Mouse (Mus musculus) neural tube, embryonic 12.5 days (tissue): ENCODE measurements around the gene Dyrk4. TPM values are rescaled to one million over a fixed set of nuclear protein-coding genes. Genes with fewer than 3 reads are reported as not detected.

Experiments used
- ATAC-seq: fragments of 200-750 bp; cut with Nextera tagmentation; 2 replicates; pipeline ENCODE4 v1.8.0; 2017; ENCODE audit warnings: low read depth, mild to moderate bottlenecking, moderate TSS enrichment, moderate library complexity; ENCODE audit not compliant: low FRiP score
- H3K27ac ChIP-seq: fragments of 300-500 bp; sonication (generic); 2 replicates; pipeline ENCODE4 v1.5.1; 2016
- H3K27me3 ChIP-seq: fragments of 300-500 bp; sonication (generic); replicated peaks from 2 replicates; pipeline ENCODE4 v1.6.1; 2016; ENCODE audit warnings: mild to moderate bottlenecking
- H3K36me3 ChIP-seq: fragments of 300-500 bp; sonication (generic); 2 replicates; pipeline ENCODE4 v1.6.1; 2016; ENCODE audit warnings: mild to moderate bottlenecking
- H3K4me1 ChIP-seq: fragments of 300-500 bp; sonication (generic); 2 replicates; pipeline ENCODE4 v1.6.1; 2016
- H3K4me2 ChIP-seq: fragments of 300-500 bp; sonication (generic); replicated peaks from 2 replicates; pipeline ENCODE4 v1.6.1; 2016; ENCODE audit warnings: mild to moderate bottlenecking
- H3K4me3 ChIP-seq: fragments of 300-500 bp; sonication (generic); 2 replicates; pipeline ENCODE4 v1.5.1; 2016
- H3K9ac ChIP-seq: fragments of 300-500 bp; sonication (generic); 2 replicates; pipeline ENCODE4 v1.6.1; 2016; ENCODE audit warnings: mild to moderate bottlenecking
- H3K9me3 ChIP-seq: fragments of 300-500 bp; sonication (generic); 2 replicates; pipeline ENCODE4 v1.6.1; 2016; ENCODE audit warnings: mild to moderate bottlenecking
- WGBS: fragments of 180-500 bp; shearing (Covaris S2); methylation state at CpG from one replicate; pipeline ENCODE4 v1.1.7; 2016; 5-methylcytosine and 5-hydroxymethylcytosine counted together
- polyA plus RNA-seq: library from polyadenylated mRNA; unstranded; fragments of >200 nt; fragmentation: Nextera tagmentation; extraction: Ambion mirVana; gene quantifications from 2 replicates; pipeline ENCODE4 v1.2.1, GENCODE M21; 2016

The Dyrk4 gene
- polyA plus RNA-seq: not detected in 2 replicates

- Histone ChIP-seq H3K4me3 (no peak within 1 kb of the TSS), H3K27me3 (no peaks in the 10 kb centered on the region), H3K27ac (no peak within 1 kb of the TSS), H3K9me3 (no peaks in the 10 kb centered on the region), H3K9ac (no peak within 1 kb of the TSS), H3K4me1 (no peaks in the 10 kb centered on the region), H3K4me2 (peak within 1 kb of the TSS; percentile 47), H3K36me3 (peaks cover 33% of the 10 kb centered on the region)
- no peak for ATAC-seq
- WGBS: 9% methylated on average over 21 of the region's 21 CpGs
Measured at GRCm38 (mm10) chr6:126921111-126921881, at the start of gene Dyrk4. Gene Dyrk4 (minus strand): TSS chr6:126921839.

- Histone ChIP-seq H3K9ac (no peak overlapping the region), H3K9me3 (no peaks in the 10 kb centered on the region), H3K27ac (no peak overlapping the region), H3K4me1 (no peaks in the 10 kb centered on the region), H3K4me3 (no peak overlapping the region), H3K4me2 (no peak overlapping the region), H3K36me3 (peaks cover 34% of the 10 kb centered on the region), H3K27me3 (no peaks in the 10 kb centered on the region)
- ATAC-seq: no peak
- WGBS: 91% methylated on average over 14 of the region's 14 CpGs
Measured at GRCm38 (mm10) chr6:126966241-126967026, 44.8 kb upstream of the Dyrk4 start.

GRCm38 (mm10) chr6:126963426-126963825 lies 41.8 kb upstream of the Dyrk4 start:
- no peaks in the 10 kb centered on the region for H3K27me3 ChIP-seq
- H3K36me3 ChIP-seq: peaks cover 34% of the 10 kb centered on the region
- no peak overlapping the region for H3K4me3 ChIP-seq
- no peak overlapping the region for H3K4me2 ChIP-seq
- H3K9ac ChIP-seq: no peak overlapping the region
- WGBS: 92% methylated on average over 9 of the region's 9 CpGs
- ATAC-seq: no peak
- no peaks in the 10 kb centered on the region for H3K4me1 ChIP-seq
- H3K9me3 ChIP-seq: no peaks in the 10 kb centered on the region
- H3K27ac ChIP-seq: no peak overlapping the region

- Histone ChIP-seq H3K9me3 (no peaks in the 10 kb centered on the region), H3K4me3 (no peak overlapping the region), H3K4me2 (no peak overlapping the region), H3K4me1 (no peaks in the 10 kb centered on the region), H3K27ac (no peak overlapping the region), H3K9ac (no peak overlapping the region), H3K27me3 (no peaks in the 10 kb centered on the region), H3K36me3 (peaks cover 27% of the 10 kb centered on the region)
- 91% methylated on average over 5 of the region's 5 CpGs for WGBS
- no peak for ATAC-seq
Measured at GRCm38 (mm10) chr6:126962709-126963108, 41.1 kb upstream of the Dyrk4 start.

- Histone ChIP-seq H3K4me2 (no peak overlapping the region), H3K36me3 (peaks cover 29% of the 10 kb centered on the region), H3K9ac (no peak overlapping the region), H3K4me1 (no peaks in the 10 kb centered on the region), H3K4me3 (no peak overlapping the region), H3K27ac (no peak overlapping the region), H3K27me3 (no peaks in the 10 kb centered on the region), H3K9me3 (no peaks in the 10 kb centered on the region)
- no peak for ATAC-seq
- 87% methylated on average over 8 of the region's 8 CpGs for WGBS
Measured at GRCm38 (mm10) chr6:126961371-126962018, 39.9 kb upstream of the Dyrk4 start.

GRCm38 (mm10) chr6:126955734-126956133 lies 34.1 kb upstream of the Dyrk4 start:
- Histone ChIP-seq H3K4me1 (no peaks in the 10 kb centered on the region), H3K4me3 (no peak overlapping the region), H3K4me2 (no peak overlapping the region), H3K27me3 (no peaks in the 10 kb centered on the region), H3K9ac (no peak overlapping the region), H3K27ac (no peak overlapping the region), H3K36me3 (peaks cover 27% of the 10 kb centered on the region), H3K9me3 (no peaks in the 10 kb centered on the region)
- no peak for ATAC-seq
- 12% methylated on average over 10 of the region's 10 CpGs for WGBS

- H3K4me1 ChIP-seq: no peaks in the 10 kb centered on the region
- no peaks in the 10 kb centered on the region for H3K27me3 ChIP-seq
- ATAC-seq: no peak
- no peak overlapping the region for H3K4me2 ChIP-seq
- H3K4me3 ChIP-seq: no peak overlapping the region
- no peak overlapping the region for H3K9ac ChIP-seq
- no peaks in the 10 kb centered on the region for H3K9me3 ChIP-seq
- no peak overlapping the region for H3K27ac ChIP-seq
- 94% methylated on average over 4 of the region's 4 CpGs for WGBS
- peaks cover 43% of the 10 kb centered on the region for H3K36me3 ChIP-seq
Measured at GRCm38 (mm10) chr6:126948336-126948735, 26.7 kb upstream of the Dyrk4 start.

- H3K27me3 ChIP-seq: no peaks in the 10 kb centered on the region
- H3K4me1 ChIP-seq: peaks cover 18% of the 10 kb centered on the region
- WGBS: 6% methylated on average over 5 of the region's 5 CpGs
- H3K4me2 ChIP-seq: peak overlapping the region; percentile 98
- peak overlapping the region; percentile 73 for H3K4me3 ChIP-seq
- peak overlapping the region; percentile 9; the same call in 1 of the 2 replicates for H3K9ac ChIP-seq
- no peak overlapping the region for H3K27ac ChIP-seq
- no peak for ATAC-seq
- H3K36me3 ChIP-seq: peaks cover 20% of the 10 kb centered on the region
- no peaks in the 10 kb centered on the region for H3K9me3 ChIP-seq
Measured at GRCm38 (mm10) chr6:126940451-126940850, 18.8 kb upstream of the Dyrk4 start.

GRCm38 (mm10) chr6:126939487-126940171 lies 18.0 kb upstream of the Dyrk4 start, which contains the start of the genes Rad51ap1 and D6Wsu163e:
Gene Rad51ap1 (minus strand): TSS chr6:126939587.
Gene D6Wsu163e (plus strand): TSS chr6:126939962.
- peak within 1 kb of the TSS; percentile 98 for H3K4me2 ChIP-seq
- H3K9ac ChIP-seq: peak within 1 kb of the TSS; percentile 74
- WGBS: under 1% methylated on average over 33 of the region's 33 CpGs
- peak; percentile 99 for ATAC-seq
- no peaks in the 10 kb centered on the region for H3K9me3 ChIP-seq
- H3K27me3 ChIP-seq: no peaks in the 10 kb centered on the region
- peaks cover 18% of the 10 kb centered on the region for H3K4me1 ChIP-seq
- H3K27ac ChIP-seq: no peak within 1 kb of the TSS
- H3K36me3 ChIP-seq: peaks cover 13% of the 10 kb centered on the region
- peak within 1 kb of the TSS; percentile 73 for H3K4me3 ChIP-seq

- peak; percentile 11 for ATAC-seq
- peaks cover 18% of the 10 kb centered on the region for H3K4me1 ChIP-seq
- no peak overlapping the region for H3K27ac ChIP-seq
- H3K4me3 ChIP-seq: peak overlapping the region; percentile 73
- H3K36me3 ChIP-seq: peaks cover 15% of the 10 kb centered on the region; the same call in 1 of the 2 replicates
- H3K4me2 ChIP-seq: peak overlapping the region; percentile 98
- under 1% methylated on average over 31 of the region's 31 CpGs for WGBS
- H3K27me3 ChIP-seq: no peaks in the 10 kb centered on the region
- no peaks in the 10 kb centered on the region for H3K9me3 ChIP-seq
- H3K9ac ChIP-seq: peak overlapping the region; percentile 74
Measured at GRCm38 (mm10) chr6:126938853-126939486, 17.3 kb upstream of the Dyrk4 start.

- no peaks in the 10 kb centered on the region for H3K27me3 ChIP-seq
- 89% methylated on average over 2 of the region's 2 CpGs for WGBS
- H3K9me3 ChIP-seq: no peaks in the 10 kb centered on the region
- H3K36me3 ChIP-seq: peaks cover 18% of the 10 kb centered on the region
- H3K4me3 ChIP-seq: no peak overlapping the region
- 0 out of 2 replicates have a peak overlapping the region, but pooled peaks have one; percentile 74 for H3K9ac ChIP-seq
- ATAC-seq: no peak
- no peak overlapping the region for H3K27ac ChIP-seq
- H3K4me2 ChIP-seq: peak overlapping the region; percentile 98
- peaks cover 18% of the 10 kb centered on the region for H3K4me1 ChIP-seq
Measured at GRCm38 (mm10) chr6:126938047-126938446, 16.4 kb upstream of the Dyrk4 start.
